Mouse (Mus musculus) ES-Bruce4 (cell line): ENCODE measurements around the gene Gm49322.

Source experiments
- EP300 ChIP-seq: IDR thresholded peaks from 2 replicates; pipeline ENCODE4 v1.6.1; 2011; ENCODE audit warnings: low read depth, low read length; ENCODE audit not compliant: insufficient read depth
- POLR2A ChIP-seq: IDR thresholded peaks from one replicate; pipeline ENCODE4 v1.8.1; 2011; ENCODE audit warnings: low read length; ENCODE audit not compliant: insufficient read depth

DNA sequence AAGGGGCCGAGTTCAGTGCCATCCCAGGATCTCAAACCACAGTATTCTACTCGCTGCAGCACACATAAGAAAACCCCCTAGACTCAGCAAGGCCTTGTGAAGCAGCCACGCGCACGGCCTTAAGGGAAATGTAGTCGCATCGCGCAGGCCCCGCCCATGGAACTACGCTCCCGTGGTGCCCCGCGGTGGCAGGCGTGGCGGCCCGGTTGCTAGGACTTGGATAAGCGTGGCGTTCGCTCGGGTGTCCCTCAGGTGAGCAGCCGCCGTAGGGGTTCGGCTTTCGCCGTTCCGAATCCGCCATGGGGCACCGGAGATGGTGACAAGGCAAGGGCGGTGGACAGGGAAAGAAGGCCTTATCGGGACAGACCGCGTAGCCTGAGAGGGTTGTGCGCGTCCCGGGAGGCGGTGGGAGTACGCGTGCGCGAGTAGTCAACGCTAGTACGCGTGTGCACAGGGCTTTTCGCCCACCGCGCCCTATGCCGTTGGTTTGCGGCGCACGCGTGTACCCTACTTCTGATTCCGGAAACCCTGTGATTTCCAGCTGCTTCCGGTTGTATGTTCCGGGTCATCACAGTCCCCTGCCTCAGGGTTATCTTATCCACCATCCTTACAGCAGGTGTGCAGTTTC, 3.0 kb upstream of the Gm49322 start, which contains the start of the genes Scamp4 and Adat3:
- TF ChIP-seq EP300 (no peak), POLR2A (no peak)
